Mouse (Mus musculus) megakaryocyte, embryonic 14.5 days (primary cell): Measurements from ENCODE around the gene Foxm1.

Experiments used
- FLI1 ChIP-seq: IDR thresholded peaks from 2 replicates; pipeline ENCODE4 v1.6.1; 2012; ENCODE audit warnings: low read length, inconsistent platforms, mixed read lengths
- GATA1 ChIP-seq: IDR thresholded peaks from 3 replicates; pipeline ENCODE4 v1.6.1; 2012; ENCODE audit warnings: mixed read lengths, low read length, inconsistent platforms, borderline replicate concordance

GRCm38 (mm10) chr6:128364721-128365120, 2.0 kb downstream of the Foxm1 start:
- TF ChIP-seq GATA1, result no peak
- no peak for TF ChIP-seq FLI1
